Mouse (Mus musculus) megakaryocyte progenitor cell, adult 5-6 weeks (primary cell): ENCODE results near the gene Ino80e. TPM values are rescaled to one million over a fixed set of nuclear protein-coding genes. Genes with fewer than 3 reads are reported as not detected.

Experiments used
- ATAC-seq: replicated peaks from 2 replicates; pipeline ENCODE4 v1.8.0; 2016; ENCODE audit warnings: mild to moderate bottlenecking, moderate TSS enrichment, inconsistent platforms; ENCODE audit not compliant: poor library complexity
- total RNA-seq, 2 experiments: library from RNA; stranded (forward) in 1 of 2; stranded (reverse) in 1 of 2; fragments of 157-497, 149-512 nt in 1 of 2; fragments of 200-1000 nt in 1 of 2; gene quantifications; 2 replicates each; pipeline versions ENCODE4 v1.2.3 to v1.2.4; 2015 to 2017

Gene Ino80e
- total RNA-seq, 2 experiments from 2014 or later, result 36.3 to 83.1 TPM

- no peak for ATAC-seq
These were observed 5.3 kb downstream of the Ino80e start for GRCm38 (mm10) chr7:126856741-126857420.

GRCm38 (mm10) chr7:126855641-126856040 lies 6.5 kb downstream of the Ino80e start:
- no peak for ATAC-seq

GRCm38 (mm10) chr7:126853454-126853853 lies 8.7 kb downstream of the Ino80e start:
- ATAC-seq, result no peak

- no peak for ATAC-seq
These were observed 11.0 kb downstream of the Ino80e start for GRCm38 (mm10) chr7:126851192-126851591.

- ATAC-seq, result no peak
These were observed 12.0 kb downstream of the Ino80e start for GRCm38 (mm10) chr7:126850161-126850560.

- 0 out of 2 replicates have a peak, but pooled peaks have one; percentile 2 for ATAC-seq
These were observed 13.4 kb downstream of the Ino80e start for GRCm38 (mm10) chr7:126848794-126849193.

- no peak; the same call in 1 of the 2 replicates for ATAC-seq
These were observed 14.5 kb downstream of the Ino80e start for GRCm38 (mm10) chr7:126847421-126848398.

- ATAC-seq, result no peak
These were observed 15.1 kb downstream of the Ino80e start, which contains the start of gene Doc2a for GRCm38 (mm10) chr7:126847116-126847420. TSS of gene Doc2a (plus strand) at chr7:126847416.

- ATAC-seq, result no peak
These were observed 16.7 kb downstream of the Ino80e start for GRCm38 (mm10) chr7:126845516-126845915.

- no peak for ATAC-seq
These were observed 18.9 kb downstream of the Ino80e start for GRCm38 (mm10) chr7:126843276-126843675.

GRCm38 (mm10) chr7:126833294-126833693 lies 28.9 kb downstream of the Ino80e start:
- no peak for ATAC-seq

GRCm38 (mm10) chr7:126832036-126832598 lies 30.1 kb downstream of the Ino80e start:
- ATAC-seq, result peak; percentile 96

- ATAC-seq, result no peak
These were observed 30.6 kb downstream of the Ino80e start, which contains the start of gene 4930451I11Rik for GRCm38 (mm10) chr7:126831539-126831938. TSS of gene 4930451I11Rik (minus strand) at chr7:126831639.

- no peak for ATAC-seq
These were observed 36.2 kb downstream of the Ino80e start for GRCm38 (mm10) chr7:126825952-126826351.

- ATAC-seq, result peak; percentile 59
These were observed 36.8 kb downstream of the Ino80e start for GRCm38 (mm10) chr7:126825403-126825802.

- ATAC-seq, result no peak
These were observed 38.2 kb downstream of the Ino80e start for GRCm38 (mm10) chr7:126823940-126824339.

- no peak for ATAC-seq
These were observed 38.9 kb downstream of the Ino80e start for GRCm38 (mm10) chr7:126823202-126823711.

GRCm38 (mm10) chr7:126822741-126823140 lies 39.4 kb downstream of the Ino80e start:
- ATAC-seq, result no peak

- peak; percentile 93 for ATAC-seq
These were observed 40.2 kb downstream of the Ino80e start for GRCm38 (mm10) chr7:126821835-126822511.

- ATAC-seq, result no peak
These were observed 43.4 kb downstream of the Ino80e start for GRCm38 (mm10) chr7:126818818-126819217.

GRCm38 (mm10) chr7:126817595-126817994 lies 44.6 kb downstream of the Ino80e start:
- ATAC-seq, result no peak
